23 mouse cellular contexts compared by ENCODE assay signal in the genomic region with DNA sequence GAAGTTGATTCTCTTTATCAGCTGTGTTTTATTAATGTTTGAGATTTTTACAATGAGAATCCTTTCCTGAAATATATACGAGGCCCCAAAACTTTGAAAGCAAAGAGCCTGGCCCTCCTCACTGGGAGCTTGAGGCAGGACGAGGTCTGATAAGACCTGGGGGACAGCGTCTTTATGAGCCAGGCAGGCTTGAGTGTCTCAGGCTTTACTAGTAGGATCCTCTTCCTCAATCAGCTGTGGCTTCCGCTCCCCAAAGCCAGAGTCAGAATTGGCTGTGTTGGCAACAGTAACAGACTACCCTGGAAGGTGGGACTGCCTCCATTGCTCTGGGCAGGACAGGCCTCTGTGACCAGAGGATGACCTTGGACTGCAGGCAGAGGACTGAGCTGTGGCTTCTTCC. TPM values are rescaled to one million over a fixed set of nuclear protein-coding genes. Genes with fewer than 3 reads are reported as not detected.
DNase-seq lines count a peak whose midpoint lies in the region; ATAC-seq lines count a peak whose summit lies in the region.
"Had no signal": no experiment of that assay in that cellular context is flagged by ENCODE, and none has a peak within 500 bp of the region (broad histone marks: within the 10 kb centered on the region; RNA-seq: fewer than 3 reads in every experiment).

No protein-coding gene starts in this region.

- H3K4me3 ChIP-seq in heart, embryonic 10.5 days, result no peak overlapping the region
- H3K4me3 ChIP-seq in intestine, embryonic 15.5 days (replicated peaks), result no peak overlapping the region
- H3K4me3 ChIP-seq in intestine, embryonic 16.5 days (ENCODE audit: low read length), result no peak overlapping the region
- H3K4me3 ChIP-seq in liver, embryonic 16.5 days (ENCODE audit: low read depth, low read length), result no peak overlapping the region
- H3K4me3 ChIP-seq: embryonic facial prominence, embryonic 12.5 days; forebrain, embryonic 12.5 days; gastrocnemius, adult 2 months; hindbrain, embryonic 13.5 days; midbrain, embryonic 15.5 days had no signal

- 48% methylated on average over 4 of the region's 4 CpGs for WGBS in heart, embryonic 10.5 days
- 58% methylated on average over 4 of the region's 4 CpGs for WGBS in intestine, embryonic 15.5 days
- WGBS in intestine, embryonic 16.5 days, result 63% methylated on average over 4 of the region's 4 CpGs
- WGBS in liver, embryonic 16.5 days (ENCODE audit: insufficient replicate concordance), result 23% methylated on average over 4 of the region's 4 CpGs

- H3K27ac ChIP-seq in heart, embryonic 10.5 days, result peak overlapping the region; percentile 79
- no peak overlapping the region for H3K27ac ChIP-seq in intestine, embryonic 15.5 days
- H3K27ac ChIP-seq in intestine, embryonic 16.5 days (ENCODE audit: low read length), result no peak overlapping the region
- H3K27ac ChIP-seq in liver, embryonic 16.5 days (ENCODE audit: low read length), result 0 out of 2 replicates have a peak overlapping the region, but pooled peaks have one; percentile 27
- H3K27ac ChIP-seq: embryonic facial prominence, embryonic 12.5 days; forebrain, embryonic 12.5 days; gastrocnemius, adult 2 months; hindbrain, embryonic 13.5 days; midbrain, embryonic 15.5 days had no signal

- H3K9ac ChIP-seq in intestine, embryonic 15.5 days, result no peak overlapping the region
- H3K9ac ChIP-seq in intestine, embryonic 16.5 days (ENCODE audit: low read depth, low read length), result no peak overlapping the region
- H3K9ac ChIP-seq in liver, embryonic 16.5 days (ENCODE audit: low read depth, low read length), result 0 out of 2 replicates have a peak overlapping the region, but pooled peaks have one; percentile 1
- H3K9ac ChIP-seq: embryonic facial prominence, embryonic 12.5 days; forebrain, embryonic 12.5 days; hindbrain, embryonic 13.5 days; midbrain, embryonic 15.5 days had no signal

- no peaks in the 10 kb centered on the region for H3K9me3 ChIP-seq in heart, embryonic 10.5 days
- H3K9me3 ChIP-seq in intestine, embryonic 15.5 days, result no peaks in the 10 kb centered on the region
- H3K9me3 ChIP-seq in intestine, embryonic 16.5 days (ENCODE audit: control insufficient read depth, low read length), result no peaks in the 10 kb centered on the region
- no peaks in the 10 kb centered on the region for H3K9me3 ChIP-seq in liver, embryonic 16.5 days (replicated peaks; ENCODE audit: control insufficient read depth, low read length)
- H3K9me3 ChIP-seq: embryonic facial prominence, embryonic 12.5 days; forebrain, embryonic 12.5 days; hindbrain, embryonic 13.5 days; midbrain, embryonic 15.5 days had no signal

- no peaks in the 10 kb centered on the region for H3K36me3 ChIP-seq in heart, embryonic 10.5 days
- no peaks in the 10 kb centered on the region for H3K36me3 ChIP-seq in intestine, embryonic 15.5 days
- no peaks in the 10 kb centered on the region for H3K36me3 ChIP-seq in intestine, embryonic 16.5 days (ENCODE audit: control insufficient read depth, insufficient read depth, low read length)
- H3K36me3 ChIP-seq in liver, embryonic 16.5 days (ENCODE audit: control insufficient read depth, insufficient read depth), result no peaks in the 10 kb centered on the region
- H3K36me3 ChIP-seq: embryonic facial prominence, embryonic 12.5 days; forebrain, embryonic 12.5 days; hindbrain, embryonic 13.5 days; midbrain, embryonic 15.5 days had no signal

- peaks cover 15% of the 10 kb centered on the region for H3K4me1 ChIP-seq in heart, embryonic 10.5 days
- no peaks in the 10 kb centered on the region for H3K4me1 ChIP-seq in intestine, embryonic 15.5 days (replicated peaks)
- no peaks in the 10 kb centered on the region for H3K4me1 ChIP-seq in intestine, embryonic 16.5 days (ENCODE audit: control insufficient read depth, insufficient read depth, low read length)
- H3K4me1 ChIP-seq in liver, embryonic 16.5 days (ENCODE audit: control insufficient read depth, low read depth, low read length), result peaks cover 31% of the 10 kb centered on the region
- H3K4me1 ChIP-seq: embryonic facial prominence, embryonic 12.5 days; forebrain, embryonic 12.5 days; hindbrain, embryonic 13.5 days; midbrain, embryonic 15.5 days had no signal

- ATAC-seq in intestine, embryonic 15.5 days, result 0 out of 2 replicates have a peak, but pooled peaks have one; percentile 29
- ATAC-seq in intestine, embryonic 16.5 days, result no peak
- ATAC-seq in granulocyte monocyte progenitor cell, adult 5-6 weeks (replicated peaks; ENCODE audit: poor library complexity, severe bottlenecking), result peak; percentile 40
- peak; percentile 37 for ATAC-seq in liver, embryonic 16.5 days (ENCODE audit: low read depth)
- ATAC-seq in inflammation-experienced regulatory T-cells, adult 6 months, result no peak
- ATAC-seq: midbrain, embryonic 15.5 days; Patski had no signal

- H3K27me3 ChIP-seq in heart, embryonic 10.5 days (ENCODE audit: insufficient read depth, poor library complexity, severe bottlenecking), result no peaks in the 10 kb centered on the region
- no peaks in the 10 kb centered on the region for H3K27me3 ChIP-seq in intestine, embryonic 15.5 days (replicated peaks)
- H3K27me3 ChIP-seq in intestine, embryonic 16.5 days (replicated peaks; ENCODE audit: control insufficient read depth, insufficient read depth, low read length), result no peaks in the 10 kb centered on the region
- H3K27me3 ChIP-seq in liver, embryonic 16.5 days (ENCODE audit: control insufficient read depth, insufficient read depth, low read depth, low read length), result no peaks in the 10 kb centered on the region
- H3K27me3 ChIP-seq: embryonic facial prominence, embryonic 12.5 days; forebrain, embryonic 12.5 days; midbrain, embryonic 15.5 days; Patski had no signal

- DNase-seq in heart, embryonic 10.5 days (ENCODE audit: low spot score), result no peak
- no peak for DNase-seq in heart, adult 8-10 months (ENCODE audit: low spot score)
- no peak for DNase-seq in retina, postnatal 1 day
- DNase-seq: cerebellum, adult 11-12 months; cerebellum, postnatal 10 days; gastrocnemius, adult 2 months; kidney, adult 9 months; kidney, postnatal 14 days; lung, adult 18-20 months; lung, postnatal 10 days; right cerebral cortex, adult 18-20 months; right cerebral cortex, postnatal 4 days; thymus, postnatal 25 days had no signal

- H3K4me2 ChIP-seq in intestine, embryonic 15.5 days (replicated peaks), result no peak overlapping the region
- H3K4me2 ChIP-seq in intestine, embryonic 16.5 days (ENCODE audit: low read depth, low read length), result no peak overlapping the region
- H3K4me2 ChIP-seq in liver, embryonic 16.5 days (ENCODE audit: low read depth, low read length), result peak overlapping the region; percentile 38
- H3K4me2 ChIP-seq: embryonic facial prominence, embryonic 12.5 days; forebrain, embryonic 12.5 days; hindbrain, embryonic 13.5 days; midbrain, embryonic 15.5 days had no signal

RNA-seq across cellular contexts. Expression of gene Nol4l, which starts 38.2 kb away (rescaled TPM):
- polyA plus RNA-seq in heart, embryonic 10.5 days (2016; fragmentation: Nextera tagmentation; extraction: Ambion mirVana), result 20.8 and 21.4 TPM in 2 replicates
- 1 to 10 TPM; 2.2 to 3.6 (median 3.0) TPM for total RNA-seq in heart, adult 8-10 months (2022)
- 25.6 and 27.1 TPM in 2 replicates for polyA plus RNA-seq in intestine, embryonic 15.5 days (2015; fragmentation: Nextera tagmentation; extraction: Ambion mirVana)
- 28.6 and 34.2 TPM in 2 replicates for polyA plus RNA-seq in intestine, embryonic 16.5 days (2015; fragmentation: Nextera tagmentation; extraction: Ambion mirVana)
- total RNA-seq in granulocyte monocyte progenitor cell, adult 5-6 weeks (2014; fragmentation: Nextera tagmentation), result 4.7 and 7.4 TPM in 2 replicates
- 0.72 and 0.86 TPM in 2 replicates for total RNA-seq in granulocyte monocyte progenitor cell, adult 5-6 weeks (2017)
- polyA plus RNA-seq in liver, embryonic 16.5 days (2015; fragmentation: Nextera tagmentation; extraction: Ambion mirVana), result 3.9 and 4.3 TPM in 2 replicates
- 1 to 10 TPM; 2.4 to 3.9 (median 2.4) TPM for polyA plus RNA-seq in inflammation-experienced regulatory T-cells, adult 6 months (2017; shearing (Covaris generic))

Comparison
In these comparisons a context has a peak if more than half of its experiments do, and no peak if none do; other contexts are left out.
1. ATAC-seq: peak in intestine, embryonic 15.5 days (single experiment), granulocyte monocyte progenitor cell, adult 5-6 weeks (single experiment) and liver, embryonic 16.5 days (single experiment); none in intestine, embryonic 16.5 days (single experiment) and inflammation-experienced regulatory T-cells, adult 6 months (single experiment).
2. H3K27ac ChIP-seq: peak in heart, embryonic 10.5 days (single experiment) and liver, embryonic 16.5 days (single experiment); none in intestine, embryonic 15.5 days (single experiment) and intestine, embryonic 16.5 days (single experiment).